Mouse (Mus musculus) liver, adult 2 months (tissue): ENCODE data around the gene Crim1.

ENCODE experiments used
- CTCF ChIP-seq: fragments of 200-500 bp; IDR thresholded peaks from 2 replicates; pipeline ENCODE4 v1.5.1; 2011; ENCODE audit warnings: low read depth, low read length, control low read depth
- POLR2A ChIP-seq: fragments of 200-500 bp; IDR thresholded peaks from 2 replicates; pipeline ENCODE4 v1.6.1; 2011; ENCODE audit warnings: low read length, control low read depth; ENCODE audit not compliant: insufficient read depth; ENCODE audit errors: extremely low read depth

GRCm38 (mm10) chr17:78272142-78272541, 72.1 kb downstream of the Crim1 start:
- TF ChIP-seq CTCF: no peak
- TF ChIP-seq POLR2A: no peak
